Mouse (Mus musculus): ENCODE results near the gene Cdc20b.

- TF ChIP-seq POLR2A (IDR thresholded peaks at IDR 0.05; ENCODE audit: insufficient read depth, low read length) (no peak), EP300 (IDR thresholded peaks at IDR 0.05; ENCODE audit: insufficient read depth, low read depth, low read length) (no peak), CTCF (IDR thresholded peaks at IDR 0.05; ENCODE audit: low read depth, low read length) (no peak)
Measured at GRCm38 (mm10) chr13:113139597-113139996, 104.7 kb downstream of the Cdc20b start.
